In the genomic region with DNA sequence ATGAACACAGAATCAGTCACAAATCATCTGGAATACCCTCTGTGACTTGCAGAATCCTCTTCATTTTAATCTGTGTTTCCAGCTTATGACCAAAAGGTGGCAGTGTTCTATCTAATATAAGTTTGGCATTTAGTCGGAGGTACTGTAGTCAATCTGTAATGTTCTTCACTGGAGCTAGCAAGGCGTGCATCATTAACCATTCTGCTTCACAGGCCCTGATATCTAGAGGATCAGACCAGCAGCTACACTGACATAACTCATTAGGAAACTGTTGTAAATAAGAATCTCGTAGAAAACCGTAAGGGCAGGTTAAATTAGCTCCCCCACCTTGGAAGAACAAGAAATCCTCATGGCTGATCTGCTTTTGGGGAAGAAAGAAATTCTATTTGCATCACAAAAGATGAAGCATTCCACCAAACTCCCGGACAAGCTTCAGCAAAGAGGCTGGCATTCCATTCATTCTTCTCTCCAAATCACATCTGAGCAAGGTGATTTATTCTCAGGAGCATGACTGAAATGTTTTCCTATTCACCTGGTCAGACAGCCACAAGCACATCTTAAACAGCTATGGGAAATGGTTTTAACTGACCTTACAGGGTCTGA, we compare ENCODE assay signal across 9 mouse cellular contexts.
DNase-seq lines count a peak whose midpoint lies in the region; ATAC-seq and TF ChIP-seq lines count a peak whose summit lies in the region.
"Had no signal": no experiment of that assay in that cellular context is flagged by ENCODE, and none has a peak within 500 bp of the region (broad histone marks: within the 10 kb centered on the region; RNA-seq: fewer than 3 reads in every experiment).

No protein-coding gene starts in this region.

- no peak for ATAC-seq in Patski
- ATAC-seq in forebrain, embryonic 14.5 days = peak; percentile 90
- no peak for ATAC-seq in inflammation-experienced regulatory T-cells, adult 6 months

- H3K4me1 ChIP-seq in forebrain, embryonic 14.5 days (ENCODE audit: control insufficient read depth, insufficient read depth, low read length) = no peaks in the 10 kb centered on the region
- H3K4me1 ChIP-seq: liver, embryonic 13.5 days had no signal

- H3K27ac ChIP-seq in layer of hippocampus, adult 2 months = no peak overlapping the region
- H3K27ac ChIP-seq in forebrain, embryonic 14.5 days (ENCODE audit: low read depth, low read length) = no peak overlapping the region; the same call in 1 of the 2 replicates
- H3K27ac ChIP-seq: liver, embryonic 13.5 days had no signal

- TF ChIP-seq CTCF in layer of hippocampus, adult 2 months (conservative IDR thresholded peaks at IDR 0.05) = peak; percentile 73
- TF ChIP-seq CTCF in Patski (IDR thresholded peaks at IDR 0.05) = peak; percentile 49

- POLR2A ChIA-PET in Patski (lab: Charles Lee) = interaction anchor here (0.6 kb wide), 1 partner anchor 904 kb away, joined by 3 read pairs; no protein-coding TSS in a partner anchor

- 15% methylated on average over 5 of the region's 5 CpGs for WGBS in forebrain, embryonic 14.5 days

- no peaks in the 10 kb centered on the region for H3K9me3 ChIP-seq in forebrain, embryonic 14.5 days (replicated peaks; ENCODE audit: control insufficient read depth, low read length)
- H3K9me3 ChIP-seq: liver, embryonic 13.5 days had no signal

- DNase-seq in layer of hippocampus, adult 2 months (ENCODE audit: low spot score in 2 of 2) = peak in 1 of 2 experiments; percentile 22
- no peak for DNase-seq in layer of hippocampus, postnatal 36 days
- DNase-seq in Patski (ENCODE audit: low read depth, low spot score) = no peak
- peak; percentile 86 for DNase-seq in forebrain, embryonic 14.5 days (ENCODE audit: low spot score)
- peak; percentile 14 for DNase-seq in neural tube, embryonic 10.5 days (ENCODE audit: extremely low spot score, low spot score)
- no peak for DNase-seq in gastrocnemius, adult 8-10 months (ENCODE audit: low spot score in 2 of 2)
- DNase-seq in spleen, postnatal 4 days (ENCODE audit: low spot score in 2 of 2) = no peak
- DNase-seq: liver, embryonic 13.5 days had no signal

- CTCF ChIA-PET in Patski (lab: Charles Lee) = no interaction called here

- no peak overlapping the region for H3K9ac ChIP-seq in forebrain, embryonic 14.5 days (ENCODE audit: low read length)
- H3K9ac ChIP-seq: liver, embryonic 13.5 days had no signal

- H3K4me3 ChIP-seq in layer of hippocampus, adult 2 months = no peak overlapping the region
- H3K4me3 ChIP-seq in forebrain, embryonic 14.5 days (ENCODE audit: low read depth, low read length) = no peak overlapping the region
- H3K4me3 ChIP-seq: liver, embryonic 13.5 days had no signal

- H3K27me3 ChIP-seq in Patski = peaks cover 14% of the 10 kb centered on the region
- no peaks in the 10 kb centered on the region for H3K27me3 ChIP-seq in forebrain, embryonic 14.5 days (replicated peaks; ENCODE audit: control insufficient read depth, insufficient read depth, low read length)
- H3K27me3 ChIP-seq: liver, embryonic 13.5 days had no signal

- in situ Hi-C loops in Patski (cut with MboI; ENCODE audit: low pct_unique_long_range_greater_than_20kb) = no loop called here

- H3K4me2 ChIP-seq in forebrain, embryonic 14.5 days (ENCODE audit: low read length) = peak overlapping the region; percentile 23; the same call in 1 of the 2 replicates
- H3K4me2 ChIP-seq: liver, embryonic 13.5 days had no signal

- H3K36me3 ChIP-seq in forebrain, embryonic 14.5 days (ENCODE audit: control insufficient read depth, insufficient read depth, low read length) = no peaks in the 10 kb centered on the region
- H3K36me3 ChIP-seq: liver, embryonic 13.5 days had no signal

Comparison
In these comparisons a context has a peak if more than half of its experiments do, and no peak if none do; other contexts are left out.
1. DNase-seq: peak in forebrain, embryonic 14.5 days (single experiment) and neural tube, embryonic 10.5 days (single experiment); none in layer of hippocampus, postnatal 36 days (0 of 2), Patski (single experiment), gastrocnemius, adult 8-10 months (0 of 2) and spleen, postnatal 4 days (0 of 2).